Mouse (Mus musculus) cerebellum, adult 9-10 months (tissue): ENCODE results near the gene Mettl7b.

Source experiments
- DNase-seq: peaks from one replicate; pipeline ENCODE4 v3.0.0; 2022

The Mettl7b gene

DNA sequence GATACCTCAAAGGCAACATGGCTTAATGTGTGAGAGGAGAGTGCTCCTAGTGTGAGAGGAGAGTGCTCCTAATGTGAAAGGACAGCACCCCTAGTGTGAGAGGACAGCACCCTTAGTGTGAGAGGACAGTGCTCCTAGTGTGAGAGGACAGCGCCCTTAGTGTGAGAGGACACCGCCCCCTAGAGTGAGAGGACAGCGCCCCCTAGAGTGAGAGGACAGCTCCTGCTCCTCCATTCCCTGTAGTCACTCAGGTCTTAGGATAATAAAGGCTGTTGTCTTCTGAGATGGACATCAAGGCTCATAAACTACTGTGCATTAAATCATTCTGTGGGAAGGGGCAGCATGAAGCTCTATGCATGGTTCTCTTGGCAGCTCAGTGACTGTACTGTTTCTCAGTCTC lies 15.1 kb downstream of the Mettl7b start:
- DNase-seq = peak; percentile 67

DNA sequence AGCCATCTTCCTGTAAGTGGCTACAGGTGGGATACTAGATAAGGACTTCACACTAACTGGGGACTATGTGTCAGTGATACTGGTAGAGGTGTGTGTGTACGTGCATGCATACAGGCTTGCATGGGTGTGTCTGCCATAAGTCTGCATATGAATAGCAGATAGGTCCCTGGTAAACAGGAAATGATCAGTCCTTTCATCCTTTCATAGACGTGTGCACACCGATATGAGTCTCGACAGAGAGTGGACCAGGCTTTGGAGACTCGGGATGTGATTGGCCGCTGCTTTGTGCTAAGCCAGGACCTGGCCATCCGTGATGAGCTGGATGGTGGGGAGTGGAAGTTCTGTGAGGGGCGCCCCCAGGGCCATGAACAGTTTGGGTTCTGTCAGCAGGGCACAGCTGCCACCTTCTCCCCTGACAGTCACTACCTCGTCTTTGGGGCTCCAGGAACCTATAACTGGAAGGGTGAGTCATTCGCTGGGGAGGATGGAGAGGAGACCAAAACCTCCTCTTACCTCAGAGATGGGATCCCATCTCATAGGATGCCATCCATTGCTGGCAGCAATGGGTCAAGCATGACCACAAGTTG lies 20.2 kb downstream of the Mettl7b start:
- no peak for DNase-seq

DNA sequence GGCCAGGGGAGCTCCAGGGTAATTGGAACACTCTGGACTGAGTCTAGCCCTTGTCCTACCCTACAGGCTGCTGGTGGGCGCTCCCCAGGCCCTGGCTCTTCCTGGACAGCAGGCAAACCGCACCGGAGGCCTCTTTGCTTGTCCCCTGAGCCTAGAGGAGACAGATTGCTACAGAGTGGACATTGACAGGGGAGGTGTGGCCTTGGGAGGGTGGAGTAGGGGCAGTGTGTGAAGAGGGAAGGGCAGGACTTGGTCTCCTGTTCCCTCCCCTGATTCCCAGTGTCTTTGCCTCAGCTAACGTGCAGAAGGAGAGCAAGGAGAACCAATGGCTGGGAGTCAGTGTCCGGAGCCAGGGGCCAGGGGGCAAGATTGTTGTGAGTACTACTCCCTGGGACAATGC lies 21.8 kb downstream of the Mettl7b start:
- DNase-seq = no peak

DNA sequence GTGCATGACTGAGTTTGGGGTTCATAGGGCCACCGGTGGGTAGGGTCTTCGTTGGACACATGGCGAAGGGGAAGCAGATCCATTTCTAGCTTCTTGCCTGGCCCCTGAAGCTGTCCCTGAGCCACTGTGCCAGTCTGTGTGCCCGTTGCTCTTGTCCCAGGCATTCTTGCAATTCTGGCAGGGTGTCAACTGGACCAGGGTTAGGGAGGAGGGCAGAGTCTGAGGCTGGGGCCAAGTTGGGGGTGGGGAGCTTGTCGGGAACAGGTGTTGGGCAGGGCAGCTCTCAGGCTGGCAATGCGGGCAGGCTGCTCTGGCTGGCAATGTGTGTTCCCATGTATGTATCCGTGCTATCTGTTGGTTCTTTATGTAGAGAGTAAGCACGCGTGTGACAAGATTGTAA lies 22.3 kb downstream of the Mettl7b start:
- peak; percentile 96 for DNase-seq

DNA sequence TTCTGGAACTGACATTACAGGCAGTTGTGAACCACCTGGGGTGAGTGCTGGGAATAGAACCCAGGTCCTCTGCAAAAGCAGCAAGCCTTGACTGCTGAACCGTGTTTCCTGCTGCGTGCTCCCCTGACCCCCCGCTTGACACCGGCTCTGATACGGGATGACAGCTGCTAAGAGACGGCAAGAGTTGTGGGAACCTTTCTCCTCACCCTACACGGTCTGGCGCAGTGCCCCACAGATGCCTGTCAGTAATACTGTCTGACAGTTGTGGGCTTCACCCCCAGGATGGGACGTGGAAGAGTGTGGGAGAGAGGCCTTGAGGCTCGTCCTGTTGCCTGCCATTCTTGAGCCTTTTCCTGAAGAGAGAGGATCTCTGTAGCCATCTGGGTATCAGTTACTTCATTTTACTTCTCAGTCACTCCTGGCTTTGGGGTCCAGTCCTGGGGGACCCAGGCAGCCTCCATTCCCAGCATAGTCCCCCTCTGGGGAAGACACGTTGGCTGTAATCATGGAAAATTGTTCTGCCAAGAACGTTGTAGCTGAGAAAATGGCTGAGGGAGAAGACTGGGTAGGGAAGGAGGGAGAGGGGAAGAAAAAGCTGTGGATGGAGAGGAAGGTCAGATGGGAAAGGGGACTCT lies 22.9 kb downstream of the Mettl7b start:
- peak; percentile 60 for DNase-seq

DNA sequence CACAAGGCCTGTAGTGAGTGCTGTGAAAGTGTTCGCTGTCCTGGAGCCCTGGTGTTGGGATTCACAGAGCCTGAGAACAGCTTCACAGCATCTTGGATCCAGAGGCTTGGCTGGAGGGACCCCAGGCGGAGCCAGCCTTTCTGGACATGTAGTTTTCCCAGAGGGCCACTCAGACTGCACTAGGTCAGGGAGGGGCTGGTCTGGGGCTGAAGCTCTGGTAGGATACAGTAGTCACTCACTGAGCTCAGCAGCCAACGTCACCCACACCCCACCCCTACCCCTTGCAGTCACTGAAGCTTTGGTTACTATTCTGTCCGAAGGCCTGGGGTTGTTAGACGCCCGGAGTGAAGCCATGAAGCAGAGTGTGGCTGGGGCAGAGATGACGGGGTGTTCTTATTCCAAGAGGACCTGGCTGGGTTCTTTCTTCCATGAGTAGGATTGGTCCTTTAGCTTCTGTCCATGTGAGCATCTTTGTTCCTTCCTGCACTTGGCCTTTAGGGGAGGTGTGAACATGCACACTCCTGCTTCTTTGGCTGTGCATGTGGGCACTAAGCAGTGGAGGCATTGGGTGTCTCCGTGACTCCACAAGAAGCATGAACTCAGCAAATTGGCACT lies 24.9 kb downstream of the Mettl7b start:
- peak; percentile 62 for DNase-seq

DNA sequence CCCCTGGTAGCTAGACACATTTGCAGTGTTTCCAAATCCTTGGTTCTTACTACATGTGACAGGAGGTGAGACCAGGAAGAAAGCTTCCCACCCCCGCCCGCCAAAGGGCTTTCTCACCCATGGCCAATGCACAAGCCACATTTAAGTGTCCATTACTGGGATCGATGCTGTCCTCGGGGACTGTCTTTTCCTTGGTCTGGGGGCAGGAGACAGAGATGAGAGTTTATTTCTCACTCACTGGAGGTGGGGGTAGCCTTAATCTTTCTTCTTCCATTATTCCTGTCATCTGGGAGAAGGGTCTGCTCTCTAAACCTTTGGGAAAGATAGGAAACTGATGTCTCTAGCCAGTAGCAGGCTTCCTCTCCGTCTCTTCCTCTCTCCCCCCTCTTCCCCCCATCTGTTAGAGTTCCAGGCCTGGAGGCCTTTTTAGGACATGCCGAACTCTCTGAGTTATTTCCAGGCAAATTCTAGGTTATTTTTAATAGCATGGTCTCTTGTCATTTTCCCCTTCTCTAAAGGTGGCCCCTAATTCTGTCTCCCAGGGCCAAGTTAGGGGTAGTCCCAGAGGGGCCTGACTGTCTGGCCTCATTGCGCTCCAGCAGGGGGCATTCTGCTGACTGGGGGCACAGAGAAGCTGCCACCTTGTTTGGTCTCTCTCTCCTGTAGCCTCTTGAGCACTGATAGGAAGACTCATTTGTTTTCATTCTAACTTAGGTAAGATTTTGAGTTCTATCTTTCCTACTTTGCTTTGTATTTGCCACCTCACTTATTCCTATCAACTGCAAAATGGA lies 25.6 kb downstream of the Mettl7b start:
- DNase-seq = peak; percentile 54

DNA sequence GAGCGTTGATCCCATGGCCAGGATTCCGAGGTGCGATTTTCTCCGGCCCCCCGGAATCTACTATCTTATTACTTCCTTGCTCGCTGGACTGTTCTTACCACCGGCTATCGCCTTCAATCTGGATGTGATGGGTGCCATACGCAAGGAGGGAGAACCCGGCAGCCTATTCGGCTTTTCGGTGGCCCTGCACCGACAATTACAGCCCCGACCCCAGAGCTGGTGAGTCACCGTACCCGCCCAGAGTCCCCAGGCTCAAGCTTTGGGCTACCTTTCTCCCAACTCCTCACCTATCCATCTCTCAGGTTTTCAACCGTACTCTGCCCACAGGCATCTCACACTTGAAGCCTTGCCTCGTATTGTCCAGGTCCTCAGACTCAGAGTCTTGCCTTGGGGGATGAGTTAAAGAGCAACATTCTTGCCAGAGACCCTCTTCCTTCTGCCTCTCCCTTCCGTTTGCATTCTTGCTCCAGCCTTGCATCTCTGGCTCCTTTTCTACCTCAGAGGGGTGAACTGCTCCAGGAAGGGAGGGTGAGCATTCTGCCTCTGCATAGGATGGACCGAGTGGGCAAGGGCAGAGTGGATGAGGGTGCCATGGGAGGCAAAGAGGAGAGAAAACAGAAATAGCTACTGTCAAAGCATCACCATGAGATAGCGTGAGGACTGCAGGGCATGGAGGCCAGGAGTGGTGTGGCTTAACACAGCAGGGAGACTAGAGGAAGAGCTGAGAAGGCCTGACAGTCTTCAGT lies 26.6 kb downstream of the Mettl7b start:
- peak; percentile 63 for DNase-seq

DNA sequence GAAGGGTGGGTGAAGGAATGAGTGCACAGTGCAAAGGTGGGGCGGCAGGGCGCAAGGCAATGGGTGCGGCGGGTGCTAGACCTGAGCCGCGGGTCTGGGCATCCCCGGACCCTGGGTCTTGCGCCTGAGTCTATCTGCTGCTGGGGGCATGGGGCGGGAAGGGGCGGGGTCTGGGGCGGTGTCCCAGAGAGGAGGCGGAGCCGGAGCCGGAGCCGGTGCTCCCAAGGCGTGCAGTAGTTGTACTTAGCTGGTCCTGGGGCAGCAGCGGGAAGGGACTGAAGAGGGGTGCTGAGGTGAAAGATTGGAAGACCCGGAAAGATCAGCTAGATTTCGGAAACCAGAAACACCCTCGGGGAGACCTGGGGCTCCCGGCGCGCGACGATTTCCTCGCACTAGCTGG lies 27.2 kb downstream of the Mettl7b start, which contains the start of gene Itga7:
Gene Itga7 (plus strand): TSS at position 245 of the 400 bp plus-strand sequence.
- peak; percentile 48 for DNase-seq

DNA sequence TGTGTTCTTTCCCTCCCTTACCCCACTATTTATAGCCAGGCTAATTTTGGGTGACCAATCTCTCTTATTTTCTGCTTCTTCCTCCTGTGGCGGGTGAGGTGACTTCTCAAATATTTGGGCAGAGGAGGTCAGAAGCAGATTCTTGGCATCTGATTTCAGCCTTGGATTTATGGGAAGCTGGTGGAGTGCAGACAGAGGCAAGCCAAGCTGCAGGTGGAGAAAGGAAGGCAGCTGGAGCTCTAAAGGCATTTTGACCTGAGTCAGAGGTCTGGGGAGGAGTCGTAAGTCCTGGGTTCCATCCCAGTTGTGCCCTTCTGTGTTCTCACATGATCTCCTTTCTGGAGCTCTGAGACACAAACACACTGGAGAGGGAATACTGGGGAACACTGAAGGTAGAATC lies 29.3 kb downstream of the Mettl7b start:
- DNase-seq = peak; percentile 13

DNA sequence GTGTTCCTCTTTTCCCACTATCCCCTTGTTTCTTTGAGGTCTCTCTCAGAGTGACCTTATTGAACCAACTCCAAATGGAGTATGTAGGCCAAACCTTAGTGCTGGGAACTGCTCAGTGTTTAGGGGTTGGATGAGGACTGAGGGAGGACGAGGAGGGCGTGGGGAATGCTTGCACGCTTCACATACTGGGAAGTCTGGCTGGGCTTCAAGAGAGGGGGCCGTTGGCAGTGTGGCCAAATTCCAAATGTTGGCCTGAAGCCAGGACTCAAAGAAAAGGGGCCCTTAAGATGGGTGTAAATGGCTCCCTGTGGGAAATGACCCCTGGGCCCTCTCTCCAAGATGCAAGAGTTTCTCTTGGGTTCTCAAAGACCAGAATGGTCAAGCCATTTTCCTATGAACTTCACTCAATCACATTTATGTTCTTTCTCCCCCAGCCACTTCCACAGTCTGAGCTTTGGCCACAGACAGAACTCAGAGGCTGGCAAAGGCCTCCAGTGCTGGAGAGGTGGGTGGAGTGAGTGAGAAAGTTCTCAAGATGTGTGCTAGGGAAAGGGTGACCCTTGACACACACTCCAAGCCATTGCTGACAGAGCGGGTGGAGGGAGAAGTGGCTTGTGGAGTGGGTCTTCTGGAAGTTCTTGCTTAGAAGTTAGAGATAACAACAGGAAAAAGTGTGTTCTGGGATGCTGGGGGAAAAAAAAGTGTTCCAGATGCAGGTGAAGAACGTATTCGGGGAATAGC lies 31.0 kb downstream of the Mettl7b start:
- DNase-seq = peak; percentile 41

DNA sequence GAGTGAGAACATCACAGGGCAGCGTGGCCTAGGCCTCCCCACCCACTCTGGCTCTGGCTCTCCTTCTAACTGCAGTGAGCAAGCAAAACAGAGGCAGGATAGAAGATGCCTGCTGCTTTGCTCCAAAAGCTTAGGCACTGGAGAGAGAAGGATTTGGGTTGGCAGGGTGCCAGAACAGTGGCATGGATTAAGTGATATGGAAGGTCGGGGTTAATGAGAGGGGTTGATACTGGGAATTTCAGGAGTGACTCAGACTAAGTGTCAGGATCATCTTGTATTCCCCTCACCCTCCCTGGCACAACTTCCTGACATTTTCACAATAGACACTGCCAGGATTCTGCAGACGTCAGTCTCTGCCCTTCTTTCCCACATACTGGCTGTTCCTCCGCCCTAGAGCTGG lies 32.4 kb downstream of the Mettl7b start:
- peak; percentile 39 for DNase-seq

DNA sequence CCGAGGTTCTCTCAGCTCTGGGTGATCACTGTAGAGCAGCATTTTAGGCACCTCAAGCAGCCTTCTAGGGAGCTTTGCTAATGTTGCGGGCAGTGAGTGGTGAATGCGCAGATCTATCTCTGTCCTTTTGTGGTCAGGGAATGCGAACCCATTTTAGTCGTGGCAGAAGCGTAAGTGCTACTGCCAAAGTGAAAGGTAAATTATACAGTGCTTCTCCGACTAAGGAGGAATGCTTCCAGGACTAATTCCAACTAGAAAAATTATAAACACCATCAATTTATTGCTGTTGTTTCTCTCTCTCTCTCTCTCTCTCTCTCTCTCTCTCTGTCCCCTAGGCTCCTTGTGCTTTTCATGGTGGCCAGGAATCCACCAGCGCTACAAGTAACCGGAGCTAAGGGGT lies 36.9 kb downstream of the Mettl7b start, which contains the start of gene Bloc1s1:
Gene Bloc1s1 (minus strand): TSS at position 101 of the 400 bp plus-strand sequence.
- DNase-seq = no peak

DNA sequence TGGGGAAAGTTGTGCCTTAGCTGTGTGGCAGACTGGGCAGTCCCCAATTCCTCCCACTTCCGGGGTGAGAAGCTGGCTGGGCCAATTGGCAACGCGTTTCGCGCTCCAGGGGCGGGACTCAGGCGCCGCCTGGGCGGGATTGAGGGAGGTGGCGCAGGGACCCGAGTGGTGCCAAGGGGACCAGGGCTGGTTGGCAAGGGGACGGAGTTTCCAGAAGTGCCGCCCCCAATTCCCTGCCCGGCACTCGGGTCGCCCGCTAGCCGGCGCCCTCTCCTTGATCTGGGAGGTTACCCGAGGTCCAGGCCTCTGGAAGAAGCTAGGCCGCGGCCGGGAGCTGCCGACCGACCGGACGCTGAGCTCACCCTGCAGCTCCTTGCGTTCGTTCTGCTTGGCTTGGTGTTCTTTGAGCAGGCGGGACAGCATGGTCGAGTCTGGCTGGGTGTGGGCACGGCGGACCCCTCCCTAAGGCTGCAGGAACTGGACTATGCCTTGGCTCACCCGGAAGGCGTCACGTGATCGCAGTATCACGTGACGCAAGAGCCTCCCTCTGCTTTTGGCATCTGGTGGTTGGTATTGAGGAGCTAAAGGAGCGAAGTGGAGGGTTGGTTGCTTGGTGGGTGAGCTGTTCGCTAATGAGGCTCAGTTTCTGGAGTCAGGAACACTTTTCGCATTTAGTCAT lies 37.6 kb downstream of the Mettl7b start:
- DNase-seq = peak; percentile 96

DNA sequence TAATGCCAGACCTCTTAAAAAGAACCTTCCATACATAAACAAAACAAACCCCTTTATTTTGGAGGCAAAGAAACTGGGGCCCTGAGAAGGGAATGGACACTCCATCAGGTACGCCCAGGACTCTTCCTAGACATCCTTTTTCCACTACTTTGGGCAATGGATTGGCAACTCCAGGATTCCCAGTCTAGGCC lies 38.1 kb downstream of the Mettl7b start, which contains the start of gene Rdh5:
Gene Rdh5 (minus strand): TSS at position 67 of the 191 bp plus-strand sequence.
- DNase-seq = no peak

DNA sequence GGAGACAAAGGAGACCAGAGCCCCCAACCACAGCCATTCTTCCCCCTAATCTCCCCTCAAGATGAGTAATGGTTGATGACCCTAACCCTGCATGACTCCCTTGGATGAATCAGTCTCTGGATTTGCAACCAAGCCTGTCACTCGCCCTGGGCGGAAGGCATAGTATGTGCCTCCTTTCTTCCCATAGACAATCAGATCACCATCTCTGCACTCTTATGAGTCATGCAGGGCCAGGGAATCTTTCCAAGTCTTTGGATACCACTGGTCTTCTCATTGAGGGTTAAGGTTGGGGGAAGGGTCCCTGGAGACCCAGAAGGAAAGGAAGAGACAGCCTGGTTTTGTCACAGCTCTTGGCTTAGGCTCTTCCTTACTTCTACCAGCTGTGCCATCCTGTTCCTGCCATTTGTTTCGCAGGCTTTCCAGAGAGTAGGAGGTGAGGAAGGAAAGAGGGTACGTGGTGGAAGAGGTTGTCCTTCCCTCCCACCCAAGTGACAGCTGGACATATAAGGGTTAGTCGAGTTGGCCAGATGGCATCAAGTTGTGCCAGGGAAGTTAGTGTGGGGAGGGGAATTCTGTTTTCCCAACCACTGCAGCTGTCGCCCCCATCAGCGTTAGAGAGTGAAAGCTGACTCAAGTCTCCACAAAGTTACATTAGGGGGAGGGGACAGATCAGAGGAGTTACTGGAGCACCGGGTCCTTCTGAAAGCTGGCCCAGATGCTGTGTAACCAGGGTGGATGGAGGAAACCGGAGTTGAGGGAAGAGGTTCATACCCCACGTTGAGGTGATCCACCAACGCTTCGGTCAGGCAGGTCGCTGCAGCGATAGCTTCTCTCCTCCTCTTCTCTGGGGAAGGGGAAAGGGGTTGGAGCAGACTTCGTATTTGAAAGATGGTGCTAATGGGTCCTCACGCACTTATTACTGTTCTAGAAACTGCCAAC lies 38.6 kb downstream of the Mettl7b start:
- DNase-seq = peak; percentile 69

DNA sequence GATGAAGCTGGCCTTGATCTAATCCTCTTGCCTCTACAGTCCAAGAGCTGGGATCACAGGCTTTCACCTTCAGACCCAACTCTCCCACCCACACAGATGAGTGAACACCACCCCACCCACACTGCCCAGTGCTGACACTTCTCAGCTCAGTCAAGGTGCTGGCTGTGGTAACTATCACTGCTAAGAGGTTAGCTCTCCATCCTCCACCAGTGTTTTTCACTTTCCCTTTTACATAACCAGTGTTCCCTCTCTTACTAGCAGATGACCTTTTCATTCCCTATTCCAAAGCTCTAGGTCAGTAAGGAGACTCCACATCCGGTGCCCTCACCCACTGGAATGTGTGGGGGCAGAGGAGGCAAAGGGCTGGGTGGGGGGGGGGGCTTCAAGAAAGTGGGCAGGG lies 39.5 kb downstream of the Mettl7b start:
- DNase-seq = peak; percentile 36

DNA sequence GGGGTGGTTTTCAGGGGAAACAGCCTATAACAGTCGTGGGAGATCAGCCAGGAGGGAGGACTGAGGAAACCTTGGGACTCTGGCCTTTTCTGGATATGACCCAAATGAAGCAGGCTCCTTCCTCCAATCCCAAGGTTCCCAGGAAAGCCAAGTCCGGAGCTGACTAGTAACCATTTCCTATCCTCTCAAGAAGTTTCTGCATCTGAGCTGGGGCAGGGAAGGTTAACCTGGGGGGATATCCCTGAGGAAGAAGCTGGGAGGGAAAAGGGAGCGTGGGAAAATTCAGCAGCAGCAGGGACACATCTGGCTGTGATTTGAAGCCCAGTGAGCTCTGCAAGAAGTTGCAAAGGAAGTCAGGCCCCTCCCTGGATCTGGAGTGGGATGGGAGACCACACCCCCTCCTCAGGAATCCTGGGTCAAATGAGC lies 40.0 kb downstream of the Mettl7b start:
- no peak for DNase-seq

DNA sequence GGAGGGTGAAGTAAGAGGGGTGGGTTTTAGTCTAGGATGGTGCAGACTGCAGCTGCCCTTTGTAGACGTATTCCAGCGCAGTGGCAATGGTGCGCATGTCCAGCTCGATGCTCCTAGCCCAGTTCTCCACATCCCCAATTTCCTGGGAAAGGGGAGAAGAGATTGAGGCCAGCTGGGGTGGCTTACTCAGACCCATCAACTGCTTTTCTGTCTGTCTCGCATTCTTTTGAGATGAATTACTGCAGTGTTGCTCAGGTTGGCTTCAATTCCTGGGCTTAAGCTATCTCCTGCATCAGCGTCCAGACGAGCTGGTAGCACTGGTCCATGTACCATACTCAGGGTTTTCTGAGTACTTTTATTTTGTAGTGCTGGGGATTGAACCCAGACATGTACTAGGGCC lies 40.8 kb downstream of the Mettl7b start:
- peak; percentile 25 for DNase-seq

DNA sequence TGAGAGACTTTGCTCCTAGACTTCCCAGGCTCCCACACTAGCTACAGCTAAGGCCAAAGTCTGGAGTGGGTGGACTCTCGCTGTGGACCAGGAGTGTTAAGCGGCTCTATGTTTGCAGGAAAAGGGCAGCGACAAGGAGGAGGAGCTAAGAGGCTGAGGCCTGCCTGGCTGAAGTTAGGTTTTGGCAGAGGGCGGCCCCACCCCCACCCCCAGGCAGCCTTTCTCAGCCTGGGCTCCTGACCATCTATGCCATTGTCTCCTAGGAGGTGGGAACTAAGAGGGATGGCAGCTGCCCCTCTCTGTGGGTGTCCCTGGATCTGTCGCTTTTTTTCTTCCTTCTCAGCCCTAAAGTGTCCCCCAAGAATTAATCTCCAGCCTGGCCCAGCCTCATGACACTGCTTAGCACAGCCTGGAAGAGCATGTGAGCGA lies 41.6 kb downstream of the Mettl7b start:
- DNase-seq = peak; percentile 68

DNA sequence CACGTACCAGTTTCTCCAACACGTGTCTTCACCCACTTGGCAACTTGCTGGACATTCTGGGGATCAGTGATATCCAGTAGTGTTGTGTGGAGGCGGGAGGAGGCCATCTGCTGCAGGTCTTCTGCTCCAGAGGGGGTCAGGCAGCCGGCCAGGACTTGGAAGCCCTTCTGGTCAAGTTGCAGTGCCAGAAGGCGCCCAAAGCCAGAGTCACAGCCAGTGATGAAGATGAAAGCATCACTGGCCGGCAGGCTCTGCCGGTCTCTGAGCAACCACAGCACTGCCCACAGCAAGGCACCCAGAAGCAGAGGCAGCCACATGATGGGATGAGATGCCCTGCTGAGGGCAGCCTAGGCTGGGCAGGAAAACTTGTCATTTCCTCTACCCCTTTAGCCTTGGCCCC lies 42.5 kb downstream of the Mettl7b start:
- DNase-seq = peak; percentile 98
